Mouse (Mus musculus) urinary bladder, postnatal 14 days (tissue): ENCODE data around the gene Rundc3a.

ENCODE experiments used
- DNase-seq: peaks from one replicate; pipeline ENCODE4 v3.0.0; 2021; ENCODE audit warnings: low spot score

The Rundc3a gene

GRCm38 (mm10) chr11:102448327-102448726, 55.1 kb downstream of the Rundc3a start:
- DNase-seq, result no peak

GRCm38 (mm10) chr11:102449043-102450008, 56.1 kb downstream of the Rundc3a start:
- no peak for DNase-seq
